Mouse (Mus musculus): ENCODE data around the gene Asz1. TPM values are rescaled to one million over a fixed set of nuclear protein-coding genes. Genes with fewer than 3 reads are reported as not detected.

The Asz1 gene
- polyA plus RNA-seq, 1 experiment: not detected

- Histone ChIP-seq H3K27me3 (ENCODE audit: control insufficient read depth, insufficient read depth, low read length) (no peaks in the 10 kb centered on the region), H3K4me1 (ENCODE audit: control insufficient read depth, insufficient read depth, insufficient read length, low read length) (peaks cover 4% of the 10 kb centered on the region; the same call in 1 of the 2 replicates), H3K4me3 (ENCODE audit: low read depth, low read length) (no peak overlapping the region), H3K27ac (ENCODE audit: insufficient read depth, low read depth, low read length) (no peak overlapping the region), H3K36me3 (ENCODE audit: control insufficient read depth, insufficient read depth, low read length) (no peaks in the 10 kb centered on the region)
- WGBS: 57% methylated on average over 5 of the region's 5 CpGs
- no peak for TF ChIP-seq CTCF (IDR thresholded peaks at IDR 0.05; ENCODE audit: extremely low read depth, insufficient read length, insufficient replicate concordance, low read depth, low read length)
- TF ChIP-seq POLR2A (IDR thresholded peaks at IDR 0.05; ENCODE audit: low read depth, low read length): no peak
Observed at GRCm38 (mm10) chr6:18087160-18087804, 21.6 kb downstream of the Asz1 start.

- TF ChIP-seq CTCF (IDR thresholded peaks at IDR 0.05; ENCODE audit: extremely low read depth, insufficient read length, insufficient replicate concordance, low read depth, low read length) (no peak), POLR2A (IDR thresholded peaks at IDR 0.05; ENCODE audit: low read depth, low read length) (no peak)
- no peak overlapping the region for H3K4me3 ChIP-seq (ENCODE audit: low read depth, low read length)
- no peaks in the 10 kb centered on the region for H3K27me3 ChIP-seq (ENCODE audit: control insufficient read depth, insufficient read depth, low read length)
- H3K27ac ChIP-seq (ENCODE audit: insufficient read depth, low read depth, low read length): no peak overlapping the region
- H3K36me3 ChIP-seq (ENCODE audit: control insufficient read depth, insufficient read depth, low read length): no peaks in the 10 kb centered on the region
- 0 out of 2 replicates have a peak, but pooled peaks cover 1% of the 10 kb centered on the region for H3K4me1 ChIP-seq (ENCODE audit: control insufficient read depth, insufficient read depth, insufficient read length, low read length)
- 31% methylated on average over 1 of the region's 1 CpGs for WGBS
Observed at GRCm38 (mm10) chr6:18078615-18079014, 30.2 kb downstream of the Asz1 start.

GRCm38 (mm10) chr6:18076986-18077385 is 31.9 kb downstream of the Asz1 start:
- H3K4me1 ChIP-seq (ENCODE audit: control insufficient read depth, insufficient read depth, insufficient read length, low read length): 0 out of 2 replicates have a peak, but pooled peaks cover 1% of the 10 kb centered on the region
- no peak for TF ChIP-seq CTCF (IDR thresholded peaks at IDR 0.05; ENCODE audit: extremely low read depth, insufficient read length, insufficient replicate concordance, low read depth, low read length)
- no peak for TF ChIP-seq POLR2A (IDR thresholded peaks at IDR 0.05; ENCODE audit: low read depth, low read length)
- 38% methylated on average over 7 of the region's 7 CpGs for WGBS

GRCm38 (mm10) chr6:18076577-18076976 is 32.3 kb downstream of the Asz1 start:
- H3K27me3 ChIP-seq (ENCODE audit: control insufficient read depth, insufficient read depth, low read length): no peaks in the 10 kb centered on the region
- 13% methylated on average over 5 of the region's 5 CpGs for WGBS
- no peak overlapping the region for H3K4me3 ChIP-seq (ENCODE audit: low read depth, low read length)
- no peak for TF ChIP-seq POLR2A (IDR thresholded peaks at IDR 0.05; ENCODE audit: low read depth, low read length)
- no peak for TF ChIP-seq CTCF (IDR thresholded peaks at IDR 0.05; ENCODE audit: extremely low read depth, insufficient read length, insufficient replicate concordance, low read depth, low read length)
- no peaks in the 10 kb centered on the region for H3K36me3 ChIP-seq (ENCODE audit: control insufficient read depth, insufficient read depth, low read length)
- 0 out of 2 replicates have a peak, but pooled peaks cover 1% of the 10 kb centered on the region for H3K4me1 ChIP-seq (ENCODE audit: control insufficient read depth, insufficient read depth, insufficient read length, low read length)
- no peak overlapping the region for H3K27ac ChIP-seq (ENCODE audit: insufficient read depth, low read depth, low read length)

More at GRCm38 (mm10) chr6:18076986-18077385, 31.9 kb downstream of the Asz1 start:
- Histone ChIP-seq H3K27me3 (ENCODE audit: control insufficient read depth, insufficient read depth, low read length) (no peaks in the 10 kb centered on the region), H3K4me3 (ENCODE audit: low read depth, low read length) (no peak overlapping the region), H3K36me3 (ENCODE audit: control insufficient read depth, insufficient read depth, low read length) (no peaks in the 10 kb centered on the region), H3K27ac (ENCODE audit: insufficient read depth, low read depth, low read length) (no peak overlapping the region)

GRCm38 (mm10) chr6:18057899-18058298 is 51.0 kb downstream of the Asz1 start:
- 86% methylated on average over 4 of the region's 4 CpGs for WGBS

GRCm38 (mm10) chr6:18051702-18052101 is 57.2 kb downstream of the Asz1 start:
- no peak overlapping the region for H3K27ac ChIP-seq (ENCODE audit: insufficient read depth, low read depth, low read length)

More at GRCm38 (mm10) chr6:18057899-18058298, 51.0 kb downstream of the Asz1 start:
- H3K4me1 ChIP-seq (ENCODE audit: control insufficient read depth, insufficient read depth, insufficient read length, low read length): no peaks in the 10 kb centered on the region
- TF ChIP-seq CTCF (IDR thresholded peaks at IDR 0.05; ENCODE audit: extremely low read depth, insufficient read length, insufficient replicate concordance, low read depth, low read length): no peak
- no peaks in the 10 kb centered on the region for H3K27me3 ChIP-seq (ENCODE audit: control insufficient read depth, insufficient read depth, low read length)
- no peak overlapping the region for H3K4me3 ChIP-seq (ENCODE audit: low read depth, low read length)
- no peak overlapping the region for H3K27ac ChIP-seq (ENCODE audit: insufficient read depth, low read depth, low read length)
- no peaks in the 10 kb centered on the region for H3K36me3 ChIP-seq (ENCODE audit: control insufficient read depth, insufficient read depth, low read length)

GRCm38 (mm10) chr6:18044299-18044698 is 64.6 kb downstream of the Asz1 start:
- Histone ChIP-seq H3K36me3 (ENCODE audit: control insufficient read depth, insufficient read depth, low read length) (no peaks in the 10 kb centered on the region), H3K27me3 (ENCODE audit: control insufficient read depth, insufficient read depth, low read length) (no peaks in the 10 kb centered on the region), H3K4me1 (ENCODE audit: control insufficient read depth, insufficient read depth, insufficient read length, low read length) (no peaks in the 10 kb centered on the region), H3K4me3 (ENCODE audit: low read depth, low read length) (no peak overlapping the region), H3K27ac (ENCODE audit: insufficient read depth, low read depth, low read length) (no peak overlapping the region)
- TF ChIP-seq CTCF (IDR thresholded peaks at IDR 0.05; ENCODE audit: extremely low read depth, insufficient read length, insufficient replicate concordance, low read depth, low read length) (no peak), POLR2A (IDR thresholded peaks at IDR 0.05; ENCODE audit: low read depth, low read length) (no peak)
- 87% methylated on average over 4 of the region's 4 CpGs for whole genome bisulfite sequencing

More at GRCm38 (mm10) chr6:18051702-18052101, 57.2 kb downstream of the Asz1 start:
- Histone ChIP-seq H3K4me3 (ENCODE audit: low read depth, low read length) (no peak overlapping the region), H3K4me1 (ENCODE audit: control insufficient read depth, insufficient read depth, insufficient read length, low read length) (no peaks in the 10 kb centered on the region), H3K36me3 (ENCODE audit: control insufficient read depth, insufficient read depth, low read length) (no peaks in the 10 kb centered on the region), H3K27me3 (ENCODE audit: control insufficient read depth, insufficient read depth, low read length) (no peaks in the 10 kb centered on the region)
- TF ChIP-seq CTCF (IDR thresholded peaks at IDR 0.05; ENCODE audit: extremely low read depth, insufficient read length, insufficient replicate concordance, low read depth, low read length): no peak
- no peak for TF ChIP-seq POLR2A (IDR thresholded peaks at IDR 0.05; ENCODE audit: low read depth, low read length)
- 78% methylated on average over 5 of the region's 5 CpGs for WGBS

Data from small intestine, adult 2 months (tissue).